Mouse (Mus musculus): Measurements from ENCODE around the gene Mylk2.

DNA sequence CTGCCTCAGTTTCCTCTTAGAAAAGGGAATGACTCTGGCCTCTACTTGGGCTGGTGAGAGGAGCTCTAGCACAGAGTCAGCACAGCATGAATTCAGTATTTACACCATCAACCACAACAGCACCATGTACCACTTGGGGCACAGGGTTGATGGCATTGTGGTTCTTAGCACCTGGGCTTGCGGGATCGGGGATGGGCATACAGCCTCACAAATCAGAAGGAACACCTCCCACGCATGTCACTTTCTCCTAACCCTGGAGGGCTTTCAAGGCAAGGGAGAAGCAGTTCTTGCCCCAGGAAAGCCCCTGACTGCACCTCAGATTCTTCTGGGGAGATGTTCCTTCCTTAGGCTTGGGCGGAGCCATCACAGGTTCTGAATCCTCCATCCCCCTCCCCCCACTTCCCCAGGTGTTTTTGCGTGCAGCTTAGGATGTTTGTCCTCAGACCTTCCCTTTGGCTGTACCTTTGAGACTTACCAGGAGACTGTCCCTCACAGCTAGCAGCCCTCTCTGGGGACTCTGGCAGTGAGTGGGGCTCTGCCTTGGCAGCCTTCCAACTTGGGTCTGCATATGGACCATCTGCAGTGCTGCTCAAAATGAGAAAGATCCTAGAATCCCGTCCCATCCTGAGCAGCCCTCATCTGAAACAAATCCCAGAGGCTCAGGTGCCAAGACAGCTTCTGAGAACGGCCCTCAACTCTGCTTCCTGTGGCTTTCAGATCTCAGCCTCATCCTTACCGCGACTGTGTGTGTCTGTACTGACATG lies 4.7 kb upstream of the Mylk2 start:
- no peak for TF ChIP-seq CTCF (IDR thresholded peaks at IDR 0.05 in 2 of 3, conservative IDR thresholded peaks at IDR 0.05 in 1 of 3; ENCODE audit: control insufficient read depth in 1 of 3, insufficient read depth in 1 of 3, low read depth in 2 of 3, low read length in 3 of 3, poor library complexity in 1 of 3, severe bottlenecking in 1 of 3)
- no peak for TF ChIP-seq CHD2 (IDR thresholded peaks at IDR 0.05; ENCODE audit: low read length)
- no peak for TF ChIP-seq MAX (IDR thresholded peaks at IDR 0.05; ENCODE audit: low read length)
- TF ChIP-seq TCF12 (IDR thresholded peaks at IDR 0.05; ENCODE audit: low read depth, low read length), result no peak
- no peak for TF ChIP-seq ETS1 (IDR thresholded peaks at IDR 0.05; ENCODE audit: low read depth, low read length)
- no peak for TF ChIP-seq UBTF (IDR thresholded peaks at IDR 0.05; ENCODE audit: borderline replicate concordance, insufficient read depth, low read depth, low read length)
- no peak for TF ChIP-seq MYB (IDR thresholded peaks at IDR 0.05; ENCODE audit: low read depth, low read length)
- TF ChIP-seq EP300 (IDR thresholded peaks at IDR 0.05; ENCODE audit: low read depth in 1 of 2, low read length in 2 of 2), result no peak
- no peak for TF ChIP-seq POLR2A (IDR thresholded peaks at IDR 0.05; ENCODE audit: control insufficient read depth in 1 of 2, insufficient read depth in 1 of 2, low read depth in 1 of 2, low read length in 2 of 2, poor library complexity in 1 of 2)
- no peak for TF ChIP-seq HCFC1 (IDR thresholded peaks at IDR 0.05; ENCODE audit: low read depth, low read length)
- no peak for TF ChIP-seq MAZ (IDR thresholded peaks at IDR 0.05; ENCODE audit: low read depth, low read length)
- no peak for TF ChIP-seq NELFE (IDR thresholded peaks at IDR 0.05; ENCODE audit: low read depth, low read length)
